Mouse (Mus musculus): Measurements from ENCODE around the gene Gjb5. TPM values are rescaled to one million over a fixed set of nuclear protein-coding genes. Genes with fewer than 3 reads are reported as not detected.

Gene Gjb5
- total and polyA plus RNA-seq, 3 experiments = not detected

GRCm38 (mm10) chr4:127315753-127316152 is 42.2 kb downstream of the Gjb5 start:
- Histone ChIP-seq H3K4me3 (ENCODE audit: control insufficient read depth in 1 of 2, insufficient read depth in 1 of 2, low read depth in 2 of 2, low read length in 2 of 2) (no peak overlapping the region), H3K27ac (ENCODE audit: control insufficient read depth, low read depth, low read length) (no peak overlapping the region), H3K9ac (ENCODE audit: control insufficient read depth, low read depth, low read length, poor library complexity, severe bottlenecking) (no peak overlapping the region), H3K79me2 (ENCODE audit: control insufficient read depth, insufficient read depth, low read length, poor library complexity) (no peaks in the 10 kb centered on the region), H3K4me1 (ENCODE audit: control insufficient read depth in 1 of 2, insufficient read depth in 2 of 2, low read length in 2 of 2) (no peaks in the 10 kb centered on the region), H3K9me3 (replicated peaks; ENCODE audit: insufficient read depth, low read length) (no peaks in the 10 kb centered on the region), H3K36me3 (ENCODE audit: control insufficient read depth in 1 of 2, insufficient read depth in 2 of 2, low read length in 2 of 2) (no peaks in the 10 kb centered on the region), H3K27me3 (ENCODE audit: control insufficient read depth in 1 of 2, insufficient read depth in 2 of 2, low read length in 2 of 2) (no peaks in the 10 kb centered on the region)
- TF ChIP-seq E2F4 (IDR thresholded peaks at IDR 0.05; ENCODE audit: borderline replicate concordance, low read depth, low read length) (no peak), ZMIZ1 (IDR thresholded peaks at IDR 0.05; ENCODE audit: low read depth, low read length) (no peak), GABPA (IDR thresholded peaks at IDR 0.05; ENCODE audit: low read depth, low read length) (no peak), UBTF (IDR thresholded peaks at IDR 0.05; ENCODE audit: borderline replicate concordance, insufficient read depth, low read depth, low read length) (no peak), CHD1 (IDR thresholded peaks at IDR 0.05; ENCODE audit: low read depth, low read length) (no peak), MEF2A (IDR thresholded peaks at IDR 0.05; ENCODE audit: extremely low read depth, insufficient replicate concordance, low read depth, low read length, poor library complexity, severe bottlenecking) (no peak)
- DNase-seq (ENCODE audit: low read depth, low spot score) = no peak

- Histone ChIP-seq H3K9me3 (replicated peaks; ENCODE audit: insufficient read depth, low read length) (no peaks in the 10 kb centered on the region), H3K9ac (ENCODE audit: control insufficient read depth, low read depth, low read length, poor library complexity, severe bottlenecking) (no peak overlapping the region), H3K27me3 (ENCODE audit: control insufficient read depth in 1 of 2, insufficient read depth in 2 of 2, low read length in 2 of 2) (no peaks in the 10 kb centered on the region), H3K79me2 (ENCODE audit: control insufficient read depth, insufficient read depth, low read length, poor library complexity) (no peaks in the 10 kb centered on the region), H3K4me1 (ENCODE audit: control insufficient read depth in 1 of 2, insufficient read depth in 2 of 2, low read length in 2 of 2) (no peaks in the 10 kb centered on the region), H3K4me3 (ENCODE audit: control insufficient read depth in 1 of 2, insufficient read depth in 1 of 2, low read depth in 2 of 2, low read length in 2 of 2) (no peak overlapping the region), H3K27ac (ENCODE audit: control insufficient read depth, low read depth, low read length) (no peak overlapping the region), H3K36me3 (ENCODE audit: control insufficient read depth in 1 of 2, insufficient read depth in 2 of 2, low read length in 2 of 2) (no peaks in the 10 kb centered on the region)
- TF ChIP-seq MYC (IDR thresholded peaks at IDR 0.05; ENCODE audit: low read depth, low read length) (no peak), SMC3 (IDR thresholded peaks at IDR 0.05; ENCODE audit: low read depth, low read length) (no peak), E2F4 (IDR thresholded peaks at IDR 0.05; ENCODE audit: borderline replicate concordance, low read depth, low read length) (no peak), MAX (IDR thresholded peaks at IDR 0.05; ENCODE audit: low read length) (no peak), POLR2AphosphoS5 (IDR thresholded peaks at IDR 0.05; ENCODE audit: borderline replicate concordance, low read depth, low read length) (no peak), KAT2A (conservative IDR thresholded peaks at IDR 0.05; ENCODE audit: low read depth, low read length) (no peak), TAL1 (IDR thresholded peaks at IDR 0.05; ENCODE audit: low read length) (no peak), RCOR1 (IDR thresholded peaks at IDR 0.05; ENCODE audit: low read depth, low read length) (no peak), USF2 (IDR thresholded peaks at IDR 0.05; ENCODE audit: borderline replicate concordance in 1 of 2, insufficient read depth in 1 of 2, low read depth in 1 of 2, low read length in 2 of 2) (no peak), ZMIZ1 (IDR thresholded peaks at IDR 0.05; ENCODE audit: low read depth, low read length) (no peak), NRF1 (IDR thresholded peaks at IDR 0.05; ENCODE audit: insufficient read depth, low read depth, low read length, poor library complexity, severe bottlenecking) (no peak), HCFC1 (IDR thresholded peaks at IDR 0.05; ENCODE audit: low read depth, low read length) (no peak), ELF1 (IDR thresholded peaks at IDR 0.05; ENCODE audit: low read depth, low read length) (no peak), NELFE (IDR thresholded peaks at IDR 0.05; ENCODE audit: low read depth, low read length) (no peak), USF1 (IDR thresholded peaks at IDR 0.05; ENCODE audit: low read depth, low read length) (no peak), UBTF (IDR thresholded peaks at IDR 0.05; ENCODE audit: borderline replicate concordance, insufficient read depth, low read depth, low read length) (no peak), ETS1 (IDR thresholded peaks at IDR 0.05; ENCODE audit: low read depth, low read length) (no peak)
- no peak for DNase-seq (ENCODE audit: low read depth, low spot score)
These were observed 43.4 kb downstream of the Gjb5 start for GRCm38 (mm10) chr4:127314585-127314984.

Measured in MEL (cell line).